Mouse (Mus musculus) hindbrain, embryonic 15.5 days (tissue): ENCODE measurements at regions not wholly inside any gene's neighbourhood (a gene's known extent, or its start where the extent isn't known, plus 50 kb on each side); places are given as distances from the start of the nearest gene placed in this dataset.
A peak's percentile ranks its signal among the peaks of the same experiment; 100 is the strongest.
"Not testable (repeated sequence)": the region's sequence is repeated elsewhere in the genome, so short reads cannot be mapped to it uniquely, and the experiment has no call there.

Source experiments
- ATAC-seq: fragments of 200-750 bp; cut with Nextera tagmentation; 2 replicates; pipeline ENCODE4 v1.8.0; 2017; ENCODE audit warnings: low read depth, moderate number of reproducible peaks, moderate TSS enrichment; ENCODE audit not compliant: low FRiP score
- H3K27ac ChIP-seq: fragments of 300-500 bp; sonication (generic); replicated peaks from 2 replicates; pipeline ENCODE4 v1.5.1; 2015; ENCODE audit warnings: mild to moderate bottlenecking, inconsistent platforms
- H3K27me3 ChIP-seq: fragments of 300-500 bp; sonication (generic); 2 replicates; pipeline ENCODE4 v1.6.1; 2015; ENCODE audit warnings: control low read depth, inconsistent platforms
- H3K36me3 ChIP-seq: fragments of 300-500 bp; sonication (generic); 2 replicates; pipeline ENCODE4 v1.6.1; 2015; ENCODE audit warnings: control low read depth, inconsistent platforms
- H3K4me1 ChIP-seq: fragments of 300-500 bp; sonication (generic); replicated peaks from 2 replicates; pipeline ENCODE4 v1.6.1; 2015; ENCODE audit warnings: control low read depth, inconsistent platforms
- H3K4me2 ChIP-seq: fragments of 300-500 bp; sonication (generic); 2 replicates; pipeline ENCODE4 v1.6.1; 2015; ENCODE audit warnings: moderate library complexity, mild to moderate bottlenecking, inconsistent platforms
- H3K4me3 ChIP-seq: fragments of 300-500 bp; sonication (generic); 2 replicates; pipeline ENCODE4 v1.5.1; 2015; ENCODE audit warnings: mild to moderate bottlenecking, inconsistent platforms
- H3K9ac ChIP-seq: fragments of 300-500 bp; sonication (generic); 2 replicates; pipeline ENCODE4 v1.6.1; 2015; ENCODE audit warnings: inconsistent platforms
- H3K9me3 ChIP-seq: fragments of 300-500 bp; sonication (generic); 2 replicates; pipeline ENCODE4 v1.6.1; 2016; ENCODE audit warnings: control low read depth, inconsistent platforms
- WGBS: fragments of 180-500 bp; shearing (Covaris S2); methylation state at CpG from one replicate; pipeline ENCODE4 v1.1.7; 2015; 5-methylcytosine and 5-hydroxymethylcytosine counted together

DNA sequence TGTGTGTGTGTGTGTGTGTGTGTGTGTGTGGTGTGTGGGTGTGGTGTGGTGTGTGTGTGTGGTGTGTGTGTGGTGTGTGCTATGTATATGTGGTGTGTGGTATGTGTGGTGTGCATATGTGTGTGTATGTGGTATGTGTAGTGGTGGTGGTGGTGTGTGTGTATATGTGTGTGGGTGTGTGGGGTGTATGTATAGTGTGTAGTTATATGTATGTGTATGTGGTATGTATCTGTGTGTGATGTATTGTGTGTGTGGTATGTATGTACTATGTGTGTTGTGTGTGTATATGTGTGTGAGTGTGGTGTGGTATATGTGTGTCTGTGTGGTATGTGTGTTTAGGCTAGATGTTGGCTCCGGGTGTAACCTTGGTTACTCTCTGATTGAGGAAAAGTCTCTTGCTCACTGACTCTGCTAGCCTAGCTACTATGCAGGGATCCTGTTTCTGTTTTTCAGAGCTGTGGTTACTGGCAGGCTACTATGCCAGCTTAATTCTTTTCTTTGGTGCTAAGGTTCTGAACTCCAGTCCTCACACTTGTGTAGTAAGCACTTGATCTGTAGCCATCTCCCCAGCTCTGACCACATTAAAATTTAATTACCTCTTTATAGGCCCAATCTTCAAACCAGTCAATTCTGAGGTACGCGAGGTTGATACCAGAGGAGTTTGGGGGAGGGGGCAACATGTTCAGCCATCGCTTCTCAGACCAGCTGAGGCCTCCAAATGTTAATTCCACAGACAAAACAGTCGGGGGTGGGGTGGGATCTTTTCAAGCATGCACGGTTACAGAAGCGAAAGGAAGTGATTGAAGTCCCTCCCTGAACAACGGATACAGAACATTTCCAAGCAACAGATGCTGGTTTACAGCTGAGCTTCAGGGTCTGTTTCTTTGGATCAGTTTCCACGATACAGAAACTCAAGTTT is 126.4 kb upstream of the Camk1g start:
- no peaks in the 10 kb centered on the region for H3K27me3 ChIP-seq
- WGBS, result 34% methylated on average over 9 of the region's 9 CpGs
- H3K36me3 ChIP-seq, result no peaks in the 10 kb centered on the region
- no peak overlapping the region for H3K9ac ChIP-seq
- no peak overlapping the region for H3K4me2 ChIP-seq
- no peak for ATAC-seq
- no peak overlapping the region for H3K27ac ChIP-seq
- H3K4me3 ChIP-seq, result no peak overlapping the region
- no peaks in the 10 kb centered on the region for H3K9me3 ChIP-seq
- 0 out of 2 replicates have a peak, but pooled peaks cover 5% of the 10 kb centered on the region for H3K4me1 ChIP-seq

GRCm38 (mm10) chr1:193488039-193488438 is 117.9 kb upstream of the Camk1g start:
- H3K4me3 ChIP-seq, result no peak overlapping the region
- no peak overlapping the region for H3K4me2 ChIP-seq
- no peaks in the 10 kb centered on the region for H3K9me3 ChIP-seq
- H3K4me1 ChIP-seq, result peaks cover 17% of the 10 kb centered on the region
- H3K27me3 ChIP-seq, result no peaks in the 10 kb centered on the region
- H3K9ac ChIP-seq, result no peak overlapping the region
- ATAC-seq, result no peak
- H3K36me3 ChIP-seq, result no peaks in the 10 kb centered on the region
- 28% methylated on average over 6 of the region's 6 CpGs for WGBS
- H3K27ac ChIP-seq, result no peak overlapping the region; the same call in 1 of the 2 replicates

DNA sequence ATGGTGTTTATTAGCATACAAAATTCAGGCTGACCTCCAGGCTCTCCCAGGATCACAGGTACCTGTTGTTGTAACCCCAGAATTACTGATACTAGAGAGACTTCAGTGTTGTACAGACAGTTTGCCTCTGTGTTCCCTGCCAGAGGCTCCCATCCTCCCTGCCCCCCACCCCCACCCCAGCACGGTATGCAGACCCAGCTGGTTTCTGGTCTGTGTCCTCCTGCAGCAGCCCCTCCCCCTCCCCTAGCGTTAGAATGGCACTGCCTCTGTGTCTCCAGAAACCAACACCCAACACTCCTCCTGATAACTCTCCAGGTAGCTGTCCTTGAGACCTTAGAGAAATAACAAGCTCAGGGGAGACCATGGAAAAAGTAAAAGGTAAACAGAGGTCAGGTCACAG is 116.6 kb upstream of the Camk1g start:
- H3K9me3 ChIP-seq, H3K4me2 ChIP-seq: not testable (repeated sequence)
- WGBS, result 0% methylated on average over 2 of the region's 2 CpGs

DNA sequence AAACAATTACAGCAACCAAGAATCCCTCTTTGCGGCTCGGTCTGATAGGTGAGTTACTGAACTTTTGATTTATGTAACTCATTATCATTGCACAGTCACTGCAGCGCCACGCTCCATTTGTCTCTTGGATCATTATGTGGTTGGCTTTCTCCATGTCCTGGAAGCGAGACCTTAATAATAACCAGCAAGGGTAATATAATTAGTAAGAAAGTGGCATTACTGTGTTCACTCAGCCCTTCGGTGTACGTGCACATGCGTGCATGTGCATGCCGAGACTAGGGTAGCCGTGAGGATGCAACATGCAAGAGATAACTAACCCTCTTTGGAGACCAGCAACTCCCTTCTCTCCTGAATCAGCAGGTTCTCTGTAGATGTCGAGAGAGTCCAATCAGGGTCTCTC is 114.9 kb upstream of the Camk1g start:
- Histone ChIP-seq H3K4me2 (no peak overlapping the region), H3K9me3 (no peaks in the 10 kb centered on the region), H3K4me3 (no peak overlapping the region), H3K36me3 (no peaks in the 10 kb centered on the region), H3K9ac (no peak overlapping the region), H3K4me1 (peaks cover 17% of the 10 kb centered on the region), H3K27me3 (no peaks in the 10 kb centered on the region), H3K27ac (no peak overlapping the region)
- 52% methylated on average over 11 of the region's 11 CpGs for WGBS
- peak; percentile 25; the same call in 1 of the 2 replicates for ATAC-seq

More for the DNA sequence above, 116.6 kb upstream of the Camk1g start:
- not testable (repeated sequence) for H3K27ac ChIP-seq, H3K36me3 ChIP-seq, H3K27me3 ChIP-seq, H3K4me3 ChIP-seq, ATAC-seq, H3K9ac ChIP-seq
- peaks cover 17% of the 10 kb centered on the region for H3K4me1 ChIP-seq

DNA sequence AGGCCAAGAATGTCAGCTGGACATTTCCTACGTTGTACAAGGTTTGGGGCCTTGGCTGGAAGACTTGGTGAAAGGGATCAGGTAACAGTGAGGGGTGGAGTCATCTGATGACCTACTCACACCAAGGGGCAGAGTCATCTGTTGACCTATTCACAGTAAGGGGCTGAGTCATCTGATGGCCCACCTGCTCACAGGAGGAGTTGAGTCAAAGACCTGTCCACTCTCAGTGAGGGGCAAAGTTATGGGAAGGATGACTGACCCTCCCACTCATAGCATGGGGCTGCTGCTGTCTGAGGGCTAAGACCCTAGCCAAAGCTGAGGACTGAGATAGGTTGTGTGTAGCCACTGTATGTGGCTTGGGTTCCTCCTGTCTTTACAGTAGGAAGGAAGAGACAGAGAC is 107.2 kb upstream of the Camk1g start:
- Histone ChIP-seq H3K27me3 (no peaks in the 10 kb centered on the region), H3K4me3 (no peak overlapping the region), H3K9ac (no peak overlapping the region), H3K27ac (no peak overlapping the region), H3K4me1 (no peaks in the 10 kb centered on the region), H3K9me3 (no peaks in the 10 kb centered on the region), H3K4me2 (no peak overlapping the region), H3K36me3 (no peaks in the 10 kb centered on the region)
- ATAC-seq, result no peak
- 55% methylated on average over 1 of the region's 1 CpGs for WGBS

- Histone ChIP-seq H3K27ac (no peak overlapping the region), H3K36me3 (no peaks in the 10 kb centered on the region), H3K9me3 (no peaks in the 10 kb centered on the region), H3K4me2 (no peak overlapping the region), H3K9ac (no peak overlapping the region), H3K4me3 (no peak overlapping the region), H3K27me3 (no peaks in the 10 kb centered on the region), H3K4me1 (no peaks in the 10 kb centered on the region)
- no peak for ATAC-seq
- 76% methylated on average over 7 of the region's 7 CpGs for WGBS
Measured at GRCm38 (mm10) chr1:193476805-193477204, 106.7 kb upstream of the Camk1g start.

DNA sequence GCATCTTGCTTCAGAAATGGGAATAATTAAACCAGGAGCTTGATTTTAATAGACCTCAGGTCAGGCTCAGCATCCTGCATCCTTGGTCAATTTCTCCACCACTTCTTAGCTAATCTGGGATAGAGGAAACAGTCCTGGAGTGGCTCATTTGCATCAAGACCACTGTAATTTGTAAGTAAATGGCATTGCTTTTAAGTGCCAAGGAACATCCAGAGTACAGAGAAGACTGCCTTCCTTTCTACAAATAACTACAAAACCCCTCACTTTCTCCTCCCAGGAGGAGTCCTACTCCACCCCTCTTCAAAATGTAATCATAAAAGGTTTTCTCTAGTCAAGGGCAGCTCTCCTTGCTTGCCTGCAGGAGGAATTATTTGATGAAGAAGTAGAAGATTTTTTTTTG is 96.2 kb upstream of the Camk1g start:
- Histone ChIP-seq H3K36me3 (no peaks in the 10 kb centered on the region), H3K4me3 (no peak overlapping the region), H3K27ac (no peak overlapping the region), H3K4me2 (no peak overlapping the region), H3K9me3 (no peaks in the 10 kb centered on the region), H3K27me3 (no peaks in the 10 kb centered on the region), H3K9ac (no peak overlapping the region), H3K4me1 (no peaks in the 10 kb centered on the region)
- no peak for ATAC-seq

GRCm38 (mm10) chr1:193459735-193460134 is 89.6 kb upstream of the Camk1g start:
- peak; percentile 61; the same call in 1 of the 2 replicates for ATAC-seq
- Histone ChIP-seq H3K36me3 (no peaks in the 10 kb centered on the region), H3K4me3 (no peak overlapping the region), H3K9me3 (no peaks in the 10 kb centered on the region), H3K4me1 (no peaks in the 10 kb centered on the region), H3K9ac (no peak overlapping the region), H3K27me3 (no peaks in the 10 kb centered on the region), H3K27ac (no peak overlapping the region), H3K4me2 (no peak overlapping the region)
- WGBS, result 63% methylated on average over 5 of the region's 5 CpGs

DNA sequence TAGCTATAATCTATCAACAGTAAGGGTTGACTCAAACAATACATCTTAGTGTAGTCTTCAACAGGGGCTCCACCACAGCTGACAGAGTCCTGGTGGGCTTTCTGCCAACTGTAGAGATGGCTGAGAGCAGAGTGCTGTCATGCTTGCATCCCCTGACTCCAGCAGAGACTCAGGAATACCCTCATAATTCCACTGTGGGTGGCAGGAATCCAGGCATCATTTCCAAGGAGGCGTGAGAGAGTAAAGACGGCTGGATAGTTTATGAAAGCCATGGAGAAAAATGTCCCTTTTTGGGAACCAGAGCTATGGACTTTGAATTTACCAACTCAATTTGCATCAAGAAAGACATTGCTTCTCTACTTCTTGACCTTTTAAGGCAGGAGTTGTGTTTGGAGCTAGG is 87.8 kb upstream of the Camk1g start:
- Histone ChIP-seq H3K9ac (no peak overlapping the region), H3K9me3 (no peaks in the 10 kb centered on the region), H3K27ac (no peak overlapping the region), H3K4me2 (no peak overlapping the region), H3K4me1 (no peaks in the 10 kb centered on the region), H3K27me3 (no peaks in the 10 kb centered on the region), H3K4me3 (no peak overlapping the region), H3K36me3 (no peaks in the 10 kb centered on the region)
- no peak for ATAC-seq
- 56% methylated on average over 2 of the region's 2 CpGs for WGBS

- no peak overlapping the region for H3K4me3 ChIP-seq
- no peaks in the 10 kb centered on the region for H3K36me3 ChIP-seq
- no peak for ATAC-seq
- H3K9ac ChIP-seq, result no peak overlapping the region
- no peak overlapping the region for H3K4me2 ChIP-seq
- 64% methylated on average over 2 of the region's 2 CpGs for WGBS
- H3K27ac ChIP-seq, result no peak overlapping the region
- H3K4me1 ChIP-seq, result peaks cover 16% of the 10 kb centered on the region
- no peaks in the 10 kb centered on the region for H3K9me3 ChIP-seq
- no peaks in the 10 kb centered on the region for H3K27me3 ChIP-seq
Measured at GRCm38 (mm10) chr1:193453654-193454053, 83.6 kb upstream of the Camk1g start.

GRCm38 (mm10) chr1:193451471-193452135 is 81.5 kb upstream of the Camk1g start:
- Histone ChIP-seq H3K36me3 (no peaks in the 10 kb centered on the region), H3K4me1 (peaks cover 16% of the 10 kb centered on the region), H3K27ac (no peak overlapping the region), H3K4me3 (no peak overlapping the region), H3K9ac (no peak overlapping the region), H3K9me3 (no peaks in the 10 kb centered on the region), H3K27me3 (no peaks in the 10 kb centered on the region), H3K4me2 (no peak overlapping the region)
- 62% methylated on average over 4 of the region's 4 CpGs for WGBS
- ATAC-seq, result no peak

DNA sequence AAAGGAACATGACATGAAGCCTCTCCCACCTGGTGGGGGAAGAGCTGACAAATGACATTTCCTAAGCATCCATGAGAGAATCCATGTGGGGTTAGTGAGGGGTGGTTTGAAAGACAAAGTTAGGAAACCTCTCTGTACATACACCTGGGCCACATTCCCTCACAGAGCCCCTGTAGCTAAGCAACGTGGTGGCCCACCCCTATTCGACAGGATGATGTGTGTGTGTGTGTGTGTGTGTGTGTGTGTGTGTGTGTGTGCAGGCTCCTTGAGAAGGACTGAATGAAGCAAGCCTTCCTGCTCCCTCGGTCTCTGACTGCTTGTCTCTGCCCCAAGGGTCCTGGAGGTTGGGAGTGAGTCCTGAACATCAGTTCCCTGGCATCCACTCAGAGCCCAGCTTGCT is 80.7 kb upstream of the Camk1g start:
- Histone ChIP-seq H3K27ac (no peak overlapping the region), H3K4me2 (no peak overlapping the region), H3K9me3 (no peaks in the 10 kb centered on the region), H3K9ac (no peak overlapping the region), H3K27me3 (no peaks in the 10 kb centered on the region), H3K4me3 (no peak overlapping the region), H3K36me3 (no peaks in the 10 kb centered on the region), H3K4me1 (peaks cover 16% of the 10 kb centered on the region)
- ATAC-seq, result peak; percentile 47; the same call in 1 of the 2 replicates
- WGBS, result 33% methylated on average over 3 of the region's 3 CpGs
